Mouse (Mus musculus): Measurements from ENCODE around the gene Clstn3. TPM values are rescaled to one million over a fixed set of nuclear protein-coding genes. Genes with fewer than 3 reads are reported as not detected.
A peak's percentile ranks its signal among the peaks of the same experiment; 100 is the strongest.
"Not testable (repeated sequence)": the region's sequence is repeated elsewhere in the genome, so short reads cannot be mapped to it uniquely, and the experiment has no call there.

Gene Clstn3
- total RNA-seq, 1 experiment from 2014 or later = 64.4 TPM

GRCm38 (mm10) chr6:124414150-124414926, 50.3 kb downstream of the Clstn3 start:
- peak; percentile 39 for DNase-seq

DNA sequence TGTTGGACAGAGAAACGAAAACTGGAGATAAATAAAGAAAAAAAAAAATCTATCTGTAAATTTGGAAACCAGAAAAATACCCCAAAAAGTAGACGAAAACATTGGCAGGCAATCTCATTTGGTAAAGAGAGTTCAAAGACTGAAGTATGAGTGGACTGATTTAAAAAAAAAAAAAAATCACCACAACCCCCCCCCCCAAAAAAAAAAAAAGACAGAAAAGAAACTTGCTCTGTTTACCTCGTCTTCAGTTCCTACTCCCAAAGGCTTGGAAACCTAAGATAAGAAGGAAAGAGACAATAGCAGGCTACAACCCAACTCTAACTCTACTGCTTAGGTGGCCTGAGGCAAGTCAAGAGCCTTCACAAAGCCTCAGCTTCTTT, 50.8 kb downstream of the Clstn3 start:
- DNase-seq = no peak

DNA sequence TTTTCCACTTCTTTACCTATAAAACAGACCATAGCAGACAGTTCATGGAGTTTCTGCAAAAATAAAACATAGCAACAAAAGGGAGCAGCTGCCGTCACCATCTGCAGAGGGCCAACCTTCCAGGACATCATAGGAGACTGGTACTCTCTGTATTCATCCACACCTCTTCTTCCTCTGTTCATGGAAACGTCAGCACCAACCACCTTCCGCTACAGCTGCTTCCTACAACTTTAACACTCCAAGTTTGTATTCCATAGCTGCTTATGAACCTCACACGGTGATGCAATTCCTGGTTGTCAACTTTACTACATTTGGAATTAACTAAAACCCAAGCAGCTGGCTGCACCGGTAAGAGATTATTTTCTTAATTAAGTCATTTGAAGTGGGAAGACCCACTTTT, 56.2 kb downstream of the Clstn3 start:
- DNase-seq = no peak

- no peak for DNase-seq
Measured at GRCm38 (mm10) chr6:124407180-124407579, 57.4 kb downstream of the Clstn3 start.

DNA sequence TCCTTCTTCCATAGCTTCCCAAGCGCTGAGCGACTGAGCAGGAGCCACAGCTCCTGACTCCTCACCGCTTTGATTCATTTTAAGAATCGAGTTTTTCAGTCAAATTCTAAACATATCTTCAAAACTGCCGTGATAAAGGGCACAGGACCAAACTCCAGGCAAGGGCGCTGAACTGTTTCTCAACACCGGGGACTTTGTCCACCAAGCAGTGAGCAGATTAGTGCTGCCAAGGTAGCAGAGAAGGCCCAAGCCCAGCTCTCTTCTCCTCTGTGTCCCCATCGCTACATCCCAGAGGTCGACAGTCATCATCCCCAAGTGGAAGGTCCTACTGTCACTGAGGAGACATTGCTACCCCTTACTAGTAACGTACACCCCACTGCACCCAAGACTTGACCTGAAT, 58.3 kb downstream of the Clstn3 start:
- no peak for DNase-seq

DNA sequence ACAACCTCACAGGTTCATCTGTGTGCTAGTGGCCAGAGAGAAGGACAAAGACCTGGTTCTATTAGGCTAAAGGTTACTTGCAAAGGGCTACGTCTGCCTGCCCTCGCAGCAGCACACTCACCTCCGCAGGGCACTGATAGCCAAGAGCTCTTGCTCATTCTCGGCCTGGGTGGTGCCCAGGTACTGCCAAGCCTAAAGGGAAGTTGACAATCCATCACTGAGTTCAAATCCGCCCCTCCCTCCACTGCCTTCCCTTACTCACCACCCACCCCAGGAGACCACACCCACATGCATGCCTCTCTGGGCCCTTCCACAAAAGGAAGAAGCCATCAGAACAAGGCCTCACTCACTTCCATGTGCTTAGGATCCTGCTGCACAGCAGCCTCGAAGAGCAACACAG, 64.9 kb downstream of the Clstn3 start:
- DNase-seq = no peak

DNA sequence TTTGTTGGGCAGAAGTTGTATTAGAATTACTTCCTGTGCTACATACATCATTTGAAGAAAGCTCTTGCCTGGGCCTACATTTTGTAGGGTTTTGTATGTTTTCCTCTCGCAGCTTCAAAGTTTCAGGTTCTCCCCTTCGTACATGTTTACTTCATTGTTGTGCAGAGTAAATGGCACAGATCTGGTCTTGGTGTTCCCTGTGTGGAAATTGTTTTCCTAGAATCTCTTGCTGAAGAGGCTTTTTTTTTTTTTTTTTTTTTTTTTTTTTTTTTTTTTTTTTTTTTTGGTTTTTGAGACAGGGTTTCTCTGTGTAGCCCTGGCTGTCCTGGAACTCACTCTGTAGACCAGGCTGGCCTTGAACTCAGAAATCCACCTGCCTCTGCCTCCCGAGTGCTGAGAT, 69.6 kb downstream of the Clstn3 start:
- not testable (repeated sequence) for DNase-seq

Other genes with a start within 250 kb of the Clstn3 start
- gene Vmn2r27, start 232.9 kb downstream of the Clstn3 start, total RNA-seq (2021) = not detected in 2 replicates
- gene Cd163, start 160.1 kb downstream of the Clstn3 start, total RNA-seq (2021) = 3.9 and 4.9 TPM in 2 replicates
- 95.7 and 96.2 TPM in 2 replicates for gene Pex5, start 49.7 kb downstream of the Clstn3 start, total RNA-seq (2021)
- gene C1rl, start 28.3 kb upstream of the Clstn3 start, total RNA-seq (2021) = 13.8 and 17.3 TPM in 2 replicates
- 24.5 and 28.5 TPM in 2 replicates for gene C1ra, start 47.6 kb upstream of the Clstn3 start, total RNA-seq (2021)
- gene C1s1, start 77.6 kb upstream of the Clstn3 start, total RNA-seq (2021) = 36.5 and 38.0 TPM in 2 replicates
- gene C1rb, start 105.5 kb upstream of the Clstn3 start, total RNA-seq (2021) = 2.7 and 4.7 TPM in 2 replicates
- gene C1s2, start 171.3 kb upstream of the Clstn3 start, total RNA-seq (2021) = 1.7 and 2.9 TPM in 2 replicates
- 91.9 and 110 TPM in 2 replicates for gene Lpcat3, start 198.2 kb upstream of the Clstn3 start, total RNA-seq (2021)
- gene Emg1, start 247.4 kb upstream of the Clstn3 start, total RNA-seq (2021) = 81.8 and 82.8 TPM in 2 replicates
- gene Phb2, start 247.5 kb upstream of the Clstn3 start, total RNA-seq (2021) = 302 and 348 TPM in 2 replicates